Mouse (Mus musculus) erythroblast, embryonic 14.5 days (primary cell): ENCODE measurements around the gene Pxylp1.

ENCODE experiments used
- GATA1 ChIP-seq: IDR thresholded peaks from 2 replicates; pipeline ENCODE4 v1.6.1; 2012; ENCODE audit warnings: low read length, inconsistent platforms, mixed read lengths
- TAL1 ChIP-seq: IDR thresholded peaks from 3 replicates; pipeline ENCODE4 v1.6.1; 2012; ENCODE audit warnings: low read length, inconsistent platforms, mixed read lengths

DNA sequence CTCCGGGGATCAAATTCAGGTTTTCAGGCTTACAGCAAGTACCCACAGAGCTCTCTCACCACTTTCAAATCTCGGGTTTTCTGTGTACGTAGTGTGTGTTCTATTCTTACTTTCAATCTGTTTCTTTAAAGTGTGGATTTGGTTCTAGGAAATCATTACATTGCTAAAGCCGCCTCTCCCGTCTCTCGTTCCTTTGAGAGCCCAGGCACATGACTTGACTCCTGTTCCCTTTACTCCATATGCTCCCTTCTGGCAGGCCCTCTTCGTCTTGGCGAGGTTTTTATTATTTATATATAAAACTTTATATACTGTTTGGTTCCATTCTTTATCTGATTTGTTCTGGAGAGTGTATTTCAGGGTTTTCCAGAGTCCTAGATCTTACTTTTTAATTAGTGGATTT is 40.3 kb upstream of the Pxylp1 start:
- TF ChIP-seq GATA1, result no peak
- TF ChIP-seq TAL1, result no peak
